Mouse (Mus musculus) cerebellum, adult 18-20 months (tissue): Measurements from ENCODE around the gene Aprt.
"Not testable (repeated sequence)": the region's sequence is repeated elsewhere in the genome, so short reads cannot be mapped to it uniquely, and the experiment has no call there.

Experiments used
- DNase-seq, 2 experiments: peaks; one replicate each; pipeline ENCODE4 v3.0.0; 2021

Aprt gene

DNA sequence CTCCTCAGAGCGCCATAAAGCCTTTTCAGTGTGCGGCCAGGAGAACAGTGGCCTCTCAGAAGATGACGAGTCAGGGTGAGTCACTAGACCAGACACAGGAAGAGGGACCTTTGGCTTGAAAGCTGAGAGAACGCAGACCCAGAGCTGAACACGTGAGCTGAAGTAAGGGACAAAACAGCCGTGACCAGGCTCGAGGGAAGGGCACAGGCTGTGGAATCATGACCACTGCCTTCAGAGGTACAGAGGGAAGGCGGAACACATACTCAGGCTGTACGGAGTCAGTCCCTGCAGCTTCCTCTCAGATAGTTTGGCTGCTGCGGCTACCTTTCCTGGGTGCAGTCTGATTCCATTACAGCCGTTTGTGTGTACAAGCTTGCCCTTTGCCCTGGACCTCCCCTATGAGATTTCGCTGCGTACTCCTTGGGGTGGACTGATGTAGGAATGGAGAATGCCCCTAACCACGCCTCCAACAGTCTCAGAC is 8.7 kb upstream of the Aprt start:
- no peak for DNase-seq

DNA sequence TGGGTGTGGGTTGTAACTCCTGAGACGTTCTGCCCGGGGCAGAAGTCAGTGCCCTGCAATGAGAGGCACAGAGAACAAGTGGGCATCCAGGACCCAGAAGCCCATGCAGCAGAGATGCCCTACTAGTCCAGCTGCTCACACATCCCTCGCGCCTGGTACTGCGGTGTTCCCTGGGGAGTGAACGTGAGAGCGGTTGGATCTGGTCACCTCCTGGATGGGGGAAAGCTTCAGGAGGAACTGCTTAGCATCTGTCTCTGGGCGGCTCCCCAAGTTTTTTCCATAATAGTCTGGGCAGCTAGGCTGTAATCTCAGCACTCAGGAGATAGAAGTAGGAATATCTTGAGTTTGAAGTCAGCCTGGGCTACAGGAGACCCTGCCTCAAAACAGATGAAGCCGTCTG is 8.3 kb upstream of the Aprt start:
- no peak for DNase-seq

DNA sequence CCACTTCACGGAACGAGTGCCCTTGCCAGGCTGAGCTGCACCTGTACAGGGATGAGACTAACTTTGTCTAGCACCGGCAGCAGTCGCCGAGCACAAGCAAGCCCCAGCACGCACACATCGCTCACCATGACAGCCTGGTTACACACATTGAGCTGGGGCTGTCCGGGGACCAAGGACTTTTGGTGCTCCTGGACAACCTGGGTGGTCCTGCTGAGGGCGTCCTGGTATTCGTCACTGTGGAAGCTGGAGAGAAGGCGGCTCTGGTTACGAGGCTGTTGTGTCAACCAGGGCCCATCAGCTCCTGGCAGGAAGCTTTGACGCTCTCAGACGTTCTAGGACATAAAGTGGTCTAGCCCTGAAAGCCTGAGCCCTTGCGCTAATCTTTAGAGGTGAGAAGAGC is 4.2 kb upstream of the Aprt start:
- DNase-seq: no peak

DNA sequence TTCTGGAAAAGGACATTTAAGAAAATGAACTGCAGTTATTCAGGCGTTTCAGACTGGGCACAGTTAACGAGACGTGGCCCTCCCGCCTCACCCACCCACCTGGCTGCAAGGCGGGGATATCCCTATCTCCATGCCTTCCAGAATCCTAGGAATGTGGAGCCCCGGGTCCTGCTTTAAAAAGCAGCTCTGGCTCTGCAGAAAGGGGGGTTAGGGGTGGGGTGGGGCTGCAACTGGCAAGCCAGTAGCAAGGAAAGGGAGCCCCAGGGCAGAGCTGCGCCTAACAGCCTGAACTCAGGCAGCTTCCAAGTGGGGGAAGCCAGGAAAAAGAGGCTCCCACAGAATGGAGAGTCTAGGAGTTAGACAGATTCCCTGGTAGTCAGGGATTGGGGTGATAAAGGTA is 2.5 kb upstream of the Aprt start:
- no peak for DNase-seq

DNA sequence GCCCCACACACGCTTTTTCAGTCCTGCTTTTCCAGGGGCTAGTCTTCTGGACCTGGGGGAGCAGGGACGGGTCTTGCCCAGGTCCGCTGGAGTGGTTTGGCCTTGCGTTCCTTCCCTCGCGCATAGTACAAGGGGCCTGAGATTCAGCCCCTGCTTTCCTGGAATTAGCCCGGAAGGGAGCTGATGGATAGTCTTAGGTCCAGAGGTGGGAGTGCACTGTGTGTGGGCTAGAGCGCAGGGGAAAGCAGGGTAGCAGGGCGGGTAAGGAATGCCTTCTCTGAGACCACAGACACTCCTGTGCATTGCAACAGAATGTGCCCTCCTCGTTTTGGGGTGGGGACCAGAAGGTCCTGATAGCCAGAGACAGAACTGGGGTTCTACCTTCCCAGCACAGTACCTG is 407 bp upstream of the Aprt start:
- DNase-seq: no peak

DNA sequence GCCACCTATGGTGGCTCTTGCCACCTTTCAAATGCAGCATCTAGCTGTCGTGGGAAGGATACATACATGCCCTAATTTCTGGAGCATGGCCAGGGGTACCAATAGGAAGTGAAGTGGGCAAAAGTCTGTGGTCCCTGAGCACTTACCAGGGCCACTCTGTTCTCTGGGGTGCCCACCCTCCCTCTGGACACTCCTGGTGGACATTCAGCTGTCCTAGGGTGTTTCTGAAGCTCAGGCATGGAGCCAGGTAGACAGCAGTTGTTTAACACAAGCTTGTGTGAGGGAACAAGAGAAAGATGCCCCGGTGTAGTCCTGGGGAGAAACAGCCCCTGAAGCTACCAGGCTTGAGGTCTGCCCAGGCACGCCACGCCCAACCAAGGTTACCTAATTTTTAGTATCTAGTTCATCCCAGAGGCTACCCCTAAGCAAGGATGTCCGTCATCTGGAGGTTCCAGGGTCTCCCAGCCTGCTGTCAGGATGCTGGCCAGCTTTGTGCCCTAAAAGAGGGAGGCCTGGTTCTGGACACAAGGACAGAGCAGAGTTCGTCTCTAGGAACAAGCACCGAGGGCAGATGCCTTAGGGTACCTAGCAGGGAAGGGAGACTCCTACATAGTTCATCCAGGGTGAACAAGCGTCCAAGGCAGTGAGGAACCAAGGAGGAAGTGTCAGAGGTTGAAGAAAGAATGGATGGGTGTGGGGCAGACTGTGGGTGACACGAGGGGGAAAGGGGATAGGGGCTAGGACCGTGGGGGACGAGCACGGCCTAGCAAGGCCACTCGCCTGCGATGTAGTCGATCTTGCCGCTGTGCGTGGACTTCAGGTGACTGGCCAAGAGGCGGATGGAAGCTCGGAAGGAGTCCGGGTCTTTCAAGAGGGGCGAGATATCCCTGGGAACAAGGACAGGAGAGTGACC is 718 bp downstream of the Aprt start:
- DNase-seq: peak in 1 of 2 experiments; percentile 42

DNA sequence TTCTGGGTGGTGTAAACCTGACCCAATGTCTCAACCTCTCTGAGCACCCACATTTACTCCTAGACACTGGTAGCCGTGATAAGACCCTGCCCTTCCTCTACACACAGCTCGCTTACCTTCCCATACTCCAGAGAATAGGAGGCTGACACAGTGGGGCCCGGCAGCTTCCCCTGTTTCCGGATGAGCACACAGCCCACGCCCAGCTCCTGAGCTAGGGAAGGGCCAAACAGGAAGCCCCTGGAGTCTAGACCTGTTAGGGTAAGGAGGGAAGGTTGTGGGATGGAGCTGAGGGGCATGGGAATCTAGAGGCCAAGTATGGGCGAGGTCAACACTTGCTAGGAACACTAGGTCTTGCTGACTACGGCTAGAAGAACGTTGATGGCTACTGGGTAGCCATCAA is 1.4 kb downstream of the Aprt start:
- DNase-seq: no peak

DNA sequence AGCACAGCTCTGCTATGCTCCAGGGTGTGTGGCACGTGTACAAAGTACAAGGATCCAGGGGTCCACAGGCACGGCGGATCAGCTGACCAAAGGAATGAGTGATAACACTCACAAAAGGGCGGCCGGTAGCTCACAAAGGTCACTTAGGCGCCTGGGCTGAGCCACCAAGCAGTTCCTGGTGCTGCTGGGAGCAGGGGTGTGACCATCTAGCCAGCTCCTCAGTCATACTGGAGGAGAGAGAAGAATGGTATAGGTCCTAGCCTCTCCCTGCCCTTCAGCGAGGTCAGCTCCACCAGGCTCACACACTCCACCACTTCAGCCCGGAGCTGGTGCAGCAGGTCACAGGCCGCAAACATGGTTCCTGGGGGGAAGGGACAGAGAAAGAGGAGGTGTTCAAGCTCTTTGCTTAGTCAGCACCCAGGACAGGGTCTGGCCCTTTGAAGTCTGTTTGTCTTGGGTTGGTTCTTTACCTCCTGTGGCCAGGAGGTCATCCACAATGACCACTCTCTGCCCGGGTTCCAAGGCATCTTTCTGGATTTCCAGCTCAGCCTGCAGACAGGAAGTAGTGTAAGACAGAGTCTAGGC is 1.9 kb downstream of the Aprt start:
- DNase-seq: no peak

DNA sequence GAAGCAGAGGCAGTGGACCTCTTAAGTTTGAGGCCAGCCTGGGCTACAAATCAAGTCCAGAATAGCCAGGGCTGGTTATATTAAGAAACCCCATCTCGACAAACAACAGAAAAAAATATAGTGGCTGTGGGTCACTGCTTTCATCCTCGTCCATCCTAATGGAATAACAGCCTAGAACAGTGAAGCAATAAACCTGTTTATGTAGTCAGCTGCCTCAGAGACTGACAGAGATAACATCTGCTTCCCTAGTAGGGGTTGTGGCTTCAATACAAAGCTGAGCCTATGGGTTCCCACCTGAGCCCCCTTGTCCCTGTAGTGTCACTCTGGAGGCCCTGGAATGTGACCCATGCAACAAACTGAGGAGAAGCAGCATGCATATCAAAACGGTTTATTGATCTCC is 2.4 kb downstream of the Aprt start:
- no peak for DNase-seq

DNA sequence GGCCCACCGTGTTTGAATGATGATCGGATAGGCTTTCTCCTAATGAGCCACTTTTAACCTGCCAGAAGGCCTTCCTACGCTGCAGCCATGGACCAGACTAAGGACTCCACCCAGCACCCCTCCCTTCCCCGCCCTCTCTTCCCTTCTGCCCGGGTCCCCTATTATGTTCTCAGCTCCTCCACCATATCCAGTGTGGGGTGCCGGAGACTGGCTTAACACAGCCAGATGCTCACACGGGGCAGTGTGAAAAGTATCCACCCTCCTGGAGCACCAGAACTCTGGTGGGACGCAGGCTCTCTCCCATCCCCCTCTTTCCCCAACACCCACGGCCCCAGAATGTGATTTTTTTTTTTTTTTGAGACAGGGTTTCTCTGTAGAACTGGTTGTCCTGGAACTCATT is 3.1 kb downstream of the Aprt start:
- DNase-seq: no peak

DNA sequence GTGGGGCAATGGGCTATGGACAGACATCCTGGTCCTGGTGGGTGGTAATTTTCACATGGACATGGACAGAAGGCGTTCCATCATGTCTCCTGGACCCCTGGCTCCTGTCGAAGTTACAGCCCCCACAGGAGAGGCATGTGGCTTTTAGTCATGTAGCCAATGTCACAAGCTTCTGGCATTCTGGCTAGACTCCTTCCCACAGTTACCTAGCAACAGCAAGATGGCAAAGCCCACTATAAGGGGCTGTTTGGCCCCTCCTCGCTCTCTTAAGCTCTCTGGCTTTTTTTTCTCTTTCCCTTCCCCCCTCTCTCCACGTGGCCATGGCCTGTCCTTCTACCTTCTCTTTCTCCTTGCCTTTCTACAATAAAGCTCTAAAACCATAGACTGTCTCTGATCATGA is 3.5 kb downstream of the Aprt start:
- not testable (repeated sequence) for DNase-seq

DNA sequence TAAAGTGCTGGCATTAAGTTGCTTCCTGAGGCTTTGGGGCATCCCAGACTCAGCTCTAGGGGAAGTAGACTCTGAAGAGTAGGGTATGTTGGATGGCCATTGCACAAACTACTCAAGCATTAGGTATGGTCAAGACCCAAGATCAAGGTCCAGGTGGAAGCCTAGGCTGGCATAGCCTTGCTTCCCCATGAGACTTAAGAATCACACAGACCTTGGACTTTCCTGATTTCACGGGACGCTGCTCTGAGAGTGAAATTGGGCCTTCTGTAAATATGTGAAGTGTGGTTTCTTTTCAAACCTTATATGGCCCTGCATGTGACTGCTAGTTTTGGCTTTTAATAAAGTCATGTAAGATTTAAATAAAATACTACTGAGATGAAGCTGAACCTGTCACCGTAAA is 4.0 kb downstream of the Aprt start:
- DNase-seq: no peak

DNA sequence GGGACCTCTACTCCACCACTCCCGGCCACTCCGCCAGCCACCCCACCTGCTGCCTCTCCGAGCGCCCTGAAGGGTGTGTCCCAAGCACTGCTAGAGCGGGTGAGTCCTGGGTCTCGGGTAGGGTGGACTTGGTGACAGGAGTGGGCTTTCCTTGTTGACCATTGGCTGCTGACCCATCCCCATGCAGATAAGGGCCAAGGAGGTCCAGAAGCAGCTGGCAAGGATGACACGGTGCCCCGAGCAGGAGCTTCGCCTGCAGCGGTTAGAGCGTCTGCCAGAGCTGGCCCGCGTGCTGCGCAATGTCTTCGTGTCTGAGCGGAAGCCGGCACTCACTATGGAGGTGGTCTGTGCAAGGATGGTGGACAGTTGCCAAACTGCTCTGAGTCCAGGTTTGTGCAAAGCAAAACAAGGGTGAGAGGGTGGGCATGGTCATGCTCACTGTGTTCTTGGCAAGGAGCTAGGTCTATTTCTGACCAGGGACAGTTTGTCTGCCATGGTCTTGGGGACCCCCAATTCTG is 4.9 kb downstream of the Aprt start:
- no peak for DNase-seq

DNA sequence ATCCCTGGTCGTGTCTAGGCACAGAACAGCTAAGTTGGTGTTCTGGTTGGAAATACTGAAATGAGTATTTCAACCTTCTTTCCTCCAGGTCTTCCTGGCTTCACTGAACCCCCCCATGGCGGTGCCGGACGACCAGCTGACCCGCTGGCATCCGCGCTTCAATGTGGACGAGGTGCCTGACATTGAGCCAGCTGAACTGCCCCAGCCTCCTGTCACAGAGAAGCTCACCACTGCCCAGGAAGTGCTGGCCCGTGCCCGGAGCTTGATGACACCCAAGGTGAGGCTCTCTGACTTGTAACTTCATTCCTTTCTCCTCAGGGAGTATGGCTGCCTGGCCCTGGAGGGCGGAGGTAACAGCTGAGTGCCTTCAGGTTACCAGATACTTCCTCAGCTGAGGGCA is 5.6 kb downstream of the Aprt start:
- DNase-seq: peak; percentile 71 to 77

DNA sequence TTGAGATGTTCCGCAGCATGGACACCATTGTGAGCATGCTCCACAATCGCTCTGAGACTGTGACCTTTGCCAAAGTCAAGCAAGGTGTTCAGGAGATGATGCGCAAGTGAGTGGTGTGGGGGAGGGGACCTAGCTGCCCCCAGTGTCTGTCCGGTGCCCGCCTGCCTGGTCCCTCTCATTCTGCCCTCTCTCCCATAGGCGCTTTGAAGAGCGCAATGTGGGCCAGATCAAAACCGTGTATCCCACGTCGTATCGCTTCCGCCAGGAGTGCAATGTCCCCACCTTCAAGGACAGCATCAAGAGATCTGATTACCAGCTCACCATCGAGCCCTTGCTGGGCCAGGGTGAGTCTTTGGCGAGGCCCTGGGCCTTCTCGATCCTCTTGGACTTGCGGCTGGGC is 6.7 kb downstream of the Aprt start:
- DNase-seq: no peak

DNA sequence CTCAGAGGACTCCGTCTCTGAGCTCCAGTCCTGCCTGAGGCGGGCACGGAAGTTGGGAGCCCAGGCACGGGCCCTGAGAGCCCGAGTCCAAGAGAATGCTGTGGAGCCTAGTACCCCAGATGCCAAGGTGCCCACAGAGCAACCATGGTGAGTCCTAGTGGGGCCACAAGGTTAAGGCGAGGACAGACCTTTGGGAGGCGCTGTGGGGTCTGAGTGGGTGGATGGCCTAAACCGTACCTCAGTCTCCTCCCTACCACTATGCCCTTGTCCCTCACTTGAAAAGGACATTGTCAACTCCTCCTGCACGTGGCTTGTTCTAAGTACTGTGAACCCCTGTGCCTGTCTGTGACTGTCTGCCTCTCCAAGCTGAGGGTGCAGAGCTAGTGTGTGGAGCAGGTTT is 7.4 kb downstream of the Aprt start:
- DNase-seq: no peak

DNA sequence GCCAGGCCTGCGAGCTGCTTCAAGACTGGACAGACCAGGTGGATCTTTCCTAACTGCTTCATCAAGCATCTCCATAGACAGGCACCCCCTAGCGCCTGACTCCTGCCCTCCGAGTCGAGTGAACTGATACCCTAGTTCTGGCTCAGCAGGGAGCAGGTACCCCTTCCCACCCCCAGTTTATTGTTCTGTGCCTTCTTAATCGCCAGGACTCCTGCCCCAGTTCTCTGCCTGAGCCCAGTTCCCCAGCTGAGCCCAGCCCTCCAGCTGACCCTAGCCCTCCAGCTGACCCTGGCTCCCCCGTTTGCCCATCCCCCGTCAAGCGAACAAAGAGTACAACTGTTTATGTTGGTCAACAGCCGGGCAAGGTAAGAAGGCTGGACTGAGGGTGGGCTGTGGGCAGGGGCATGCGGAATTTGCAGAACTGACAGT is 7.8 kb downstream of the Aprt start:
- DNase-seq: peak in 1 of 2 experiments; percentile 34

DNA sequence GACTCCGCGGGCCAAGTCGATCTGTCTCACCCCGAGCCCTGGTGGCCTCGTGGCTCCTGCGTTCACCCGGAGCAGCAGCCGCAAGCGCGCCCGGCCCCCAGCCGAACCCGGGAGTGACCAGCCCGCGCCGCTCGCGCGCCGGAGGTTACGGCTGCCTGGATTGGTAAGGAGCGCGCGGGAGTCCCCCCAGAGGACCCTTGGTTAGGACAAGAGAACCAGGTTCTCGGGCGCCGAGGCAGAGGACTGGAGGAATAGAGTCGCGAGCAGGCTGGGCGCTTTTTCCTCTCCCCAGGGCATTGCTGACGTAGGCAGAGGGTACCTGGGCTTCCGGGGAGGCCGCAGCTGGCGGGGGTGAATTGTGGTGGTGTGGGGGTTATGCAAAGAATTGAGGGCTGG is 8.6 kb downstream of the Aprt start:
- DNase-seq: no peak

DNA sequence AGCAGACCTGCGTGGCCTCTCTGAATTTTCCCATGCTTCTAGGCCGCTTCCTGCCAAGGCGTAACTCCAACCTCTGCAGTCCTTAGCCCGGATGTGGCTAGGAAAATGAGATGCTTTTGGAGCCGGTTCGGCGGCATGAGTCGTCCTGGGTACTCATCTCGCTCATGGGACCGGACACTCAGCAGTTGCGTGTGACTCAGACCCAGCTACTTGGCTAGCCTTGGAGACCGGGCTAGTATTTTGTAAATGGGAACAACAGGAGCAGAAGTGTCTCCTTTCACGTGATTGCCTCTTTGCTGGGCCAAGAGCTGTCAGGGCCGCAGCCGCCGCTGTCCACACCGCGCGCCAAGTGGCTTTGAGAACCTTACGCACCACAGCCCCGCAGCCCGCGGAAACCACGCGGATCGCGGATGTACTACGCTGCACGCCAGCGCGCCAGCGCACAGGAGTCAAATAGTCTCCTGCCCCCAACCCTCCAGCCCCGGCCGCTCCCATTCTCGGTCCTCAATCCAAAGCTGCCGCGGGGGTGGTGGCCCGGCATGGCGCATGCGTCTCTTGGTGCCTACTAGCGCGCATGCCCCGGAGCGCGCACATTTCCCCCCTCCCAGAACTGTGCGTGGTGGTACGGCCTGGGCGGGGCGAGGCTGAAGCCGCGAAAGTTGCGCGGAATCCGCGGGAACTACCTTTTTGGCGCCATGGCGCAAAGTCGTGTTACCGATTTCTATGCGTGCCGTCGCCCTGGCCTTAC is 9.2 kb downstream of the Aprt start, which contains the start of gene Cdt1:
Gene Cdt1 (plus strand): TSS at position 655 of the 748 bp plus-strand sequence.
- peak; percentile 95 to 97 for DNase-seq

DNA sequence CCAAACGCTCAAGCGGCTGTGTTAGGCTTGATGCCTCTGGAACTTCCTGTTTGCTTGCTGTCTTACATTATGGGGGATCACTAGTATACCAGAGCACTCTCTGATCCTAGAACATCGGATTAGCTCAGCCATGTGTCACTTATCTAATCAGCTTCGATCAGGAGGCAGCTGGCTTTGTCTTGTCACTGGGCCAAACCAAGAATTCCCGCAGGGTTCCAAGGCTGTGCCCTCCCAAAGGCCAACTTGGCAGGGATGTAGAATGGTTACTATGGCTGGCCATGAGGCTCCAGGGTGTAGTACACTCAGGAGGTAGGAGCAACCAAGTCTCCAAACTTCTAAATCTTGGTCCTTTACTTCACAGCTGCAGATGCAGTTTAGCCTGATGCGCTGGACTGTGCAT is 9.9 kb downstream of the Aprt start:
- DNase-seq: peak in 1 of 2 experiments; percentile 33

DNA sequence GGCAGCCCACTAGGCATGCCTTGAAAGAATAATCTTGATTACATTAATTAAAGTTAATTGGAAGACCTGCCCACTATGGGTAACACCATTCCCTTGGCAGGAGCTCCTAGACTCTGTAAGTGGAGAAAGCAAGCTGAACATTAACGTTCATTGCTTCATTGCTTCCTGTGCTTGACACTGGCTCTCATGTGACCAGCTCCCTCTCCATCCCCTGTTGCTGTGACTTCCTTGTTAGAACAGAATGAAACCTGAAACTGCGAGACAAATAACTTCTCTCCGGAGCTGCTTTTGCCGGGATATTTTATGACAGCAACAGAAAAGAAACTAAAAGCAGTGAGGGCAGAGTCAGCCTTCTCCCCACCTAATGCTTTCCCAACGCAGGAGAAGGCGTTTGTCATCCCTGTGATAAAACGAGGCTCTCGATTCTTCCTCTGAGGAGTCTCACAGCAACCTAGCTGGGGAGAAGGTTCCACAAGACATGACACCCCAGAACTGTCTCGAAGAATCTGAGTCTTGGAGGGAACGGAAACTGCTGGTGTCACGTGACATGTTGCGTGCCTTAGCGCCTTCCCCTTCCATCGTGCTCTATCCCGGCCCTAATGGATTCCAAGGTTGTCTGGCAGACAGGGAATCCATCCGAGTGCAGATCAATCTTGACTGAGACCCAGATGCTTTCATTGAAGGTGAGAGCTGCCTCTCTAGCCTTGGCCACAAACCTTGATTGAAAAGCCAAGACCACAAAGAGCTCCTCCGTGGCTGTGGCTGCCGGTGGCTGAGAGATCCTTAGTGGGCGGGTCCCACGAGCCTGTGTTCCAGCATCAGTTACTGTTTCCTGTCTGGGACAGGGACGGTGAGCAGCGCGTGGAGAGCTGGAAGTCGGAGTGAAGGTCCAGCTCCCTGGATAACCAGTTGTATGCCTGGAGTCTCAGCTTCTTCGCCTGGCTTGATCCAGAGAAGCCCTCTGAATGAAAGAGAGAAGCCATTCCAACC is 12.1 kb downstream of the Aprt start:
- DNase-seq: no peak

DNA sequence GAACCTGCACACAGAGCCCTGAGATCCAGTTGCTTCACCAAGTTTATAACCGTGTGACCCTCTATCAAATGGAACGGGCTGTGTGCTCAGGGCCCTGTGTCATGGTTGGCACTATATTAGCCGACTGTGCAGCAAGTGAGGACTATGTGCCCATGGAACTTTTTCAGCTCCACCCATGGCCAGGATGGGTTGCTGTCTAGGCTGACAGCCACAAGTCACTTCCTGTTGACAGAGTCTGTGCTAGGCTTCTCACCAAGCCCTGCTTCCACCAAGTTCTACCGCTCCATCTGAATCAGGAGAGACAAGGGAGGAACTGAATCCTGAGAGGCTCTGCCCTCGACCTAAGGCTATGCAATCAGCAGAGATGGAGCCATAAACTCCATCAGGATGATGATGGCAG is 15.5 kb downstream of the Aprt start:
- no peak for DNase-seq
